Mouse (Mus musculus) ES-Bruce4 (cell line): ENCODE measurements at regions not wholly inside any gene's neighbourhood (a gene's known extent, or its start where the extent isn't known, plus 50 kb on each side); places are given as distances from the start of the nearest gene placed in this dataset.
A peak's percentile ranks its signal among the peaks of the same experiment; 100 is the strongest.

Experiments used
- H3K27ac ChIP-seq: 2 replicates; pipeline ENCODE4 v1.5.1; 2012; ENCODE audit warnings: low read length, inconsistent platforms; ENCODE audit not compliant: insufficient read depth
- H3K27me3 ChIP-seq: 2 replicates; pipeline ENCODE4 v1.6.1; 2012; ENCODE audit warnings: mild to moderate bottlenecking, low read length, inconsistent platforms; ENCODE audit not compliant: control insufficient read depth, poor library complexity, insufficient read depth, severe bottlenecking
- H3K36me3 ChIP-seq: 2 replicates; pipeline ENCODE4 v1.6.1; 2012; ENCODE audit warnings: inconsistent platforms, mild to moderate bottlenecking, low read length, moderate library complexity; ENCODE audit not compliant: control insufficient read depth, poor library complexity, insufficient read depth, severe bottlenecking
- H3K4me1 ChIP-seq: one replicate; pipeline ENCODE4 v1.8.1; 2011; ENCODE audit warnings: low read length; ENCODE audit not compliant: control insufficient read depth, insufficient read depth
- H3K4me3 ChIP-seq: 2 replicates; pipeline ENCODE4 v1.5.1; 2011; ENCODE audit warnings: low read depth, mild to moderate bottlenecking, low read length
- H3K9ac ChIP-seq: 2 replicates; pipeline ENCODE4 v1.6.1; 2012; ENCODE audit warnings: low read depth, mild to moderate bottlenecking, inconsistent platforms; ENCODE audit not compliant: poor library complexity, severe bottlenecking
- H3K9me3 ChIP-seq: replicated peaks from 2 replicates; pipeline ENCODE4 v1.6.1; 2012; ENCODE audit warnings: mild to moderate bottlenecking, low read length, inconsistent platforms; ENCODE audit not compliant: control insufficient read depth, poor library complexity, insufficient read depth, severe bottlenecking
- CTCF ChIP-seq: IDR thresholded peaks from one replicate; pipeline ENCODE4 v1.8.1; 2011; ENCODE audit warnings: low read depth, low read length
- EP300 ChIP-seq: IDR thresholded peaks from 2 replicates; pipeline ENCODE4 v1.6.1; 2011; ENCODE audit warnings: low read depth, low read length; ENCODE audit not compliant: insufficient read depth
- POLR2A ChIP-seq: IDR thresholded peaks from one replicate; pipeline ENCODE4 v1.8.1; 2011; ENCODE audit warnings: low read length; ENCODE audit not compliant: insufficient read depth

DNA sequence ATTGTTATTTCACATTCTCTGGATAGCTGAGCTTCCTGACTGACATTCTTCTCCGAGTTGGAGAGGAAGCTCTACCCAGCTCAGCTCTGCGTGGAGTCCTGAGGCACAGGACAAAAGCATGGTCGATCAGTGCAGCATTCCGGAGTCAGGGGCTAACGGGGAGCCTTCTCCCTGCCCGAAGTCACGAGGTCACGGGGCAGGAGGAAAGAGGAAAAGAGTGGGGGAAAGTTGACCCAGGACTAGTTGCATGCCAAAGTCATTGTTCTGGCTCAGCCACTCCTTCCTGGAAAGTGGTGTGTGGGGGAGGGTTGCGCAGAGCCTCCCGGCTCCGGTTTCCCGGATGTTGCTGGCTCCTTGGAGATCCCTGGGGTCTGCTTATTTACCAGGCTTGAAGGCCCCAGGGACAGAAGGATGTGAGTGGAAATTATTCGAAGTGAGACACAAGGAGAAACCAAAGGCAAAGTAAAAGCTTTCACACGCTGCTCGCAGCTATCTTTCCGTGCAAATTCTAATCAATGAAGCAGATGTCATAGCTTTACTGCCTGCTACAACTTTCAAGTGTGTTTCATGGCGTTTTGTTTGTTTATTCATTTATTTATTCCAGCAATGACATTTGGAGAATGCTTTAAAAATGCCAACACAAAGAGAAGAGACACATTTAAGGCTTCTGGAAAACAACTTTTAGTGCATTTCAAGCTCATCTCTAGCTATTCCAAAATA, 221.8 kb downstream of the Fam43a start:
- Histone ChIP-seq H3K4me3 (0 out of 2 replicates have a peak overlapping the region, but pooled peaks have one; percentile 7), H3K9me3 (peaks cover 8% of the 10 kb centered on the region), H3K36me3 (no peaks in the 10 kb centered on the region), H3K4me1 (peaks cover 7% of the 10 kb centered on the region), H3K27ac (peak overlapping the region; percentile 74), H3K9ac (no peak overlapping the region), H3K27me3 (no peaks in the 10 kb centered on the region)
- peak; percentile 98 for TF ChIP-seq EP300
- no peak for TF ChIP-seq CTCF
- TF ChIP-seq POLR2A = no peak

DNA sequence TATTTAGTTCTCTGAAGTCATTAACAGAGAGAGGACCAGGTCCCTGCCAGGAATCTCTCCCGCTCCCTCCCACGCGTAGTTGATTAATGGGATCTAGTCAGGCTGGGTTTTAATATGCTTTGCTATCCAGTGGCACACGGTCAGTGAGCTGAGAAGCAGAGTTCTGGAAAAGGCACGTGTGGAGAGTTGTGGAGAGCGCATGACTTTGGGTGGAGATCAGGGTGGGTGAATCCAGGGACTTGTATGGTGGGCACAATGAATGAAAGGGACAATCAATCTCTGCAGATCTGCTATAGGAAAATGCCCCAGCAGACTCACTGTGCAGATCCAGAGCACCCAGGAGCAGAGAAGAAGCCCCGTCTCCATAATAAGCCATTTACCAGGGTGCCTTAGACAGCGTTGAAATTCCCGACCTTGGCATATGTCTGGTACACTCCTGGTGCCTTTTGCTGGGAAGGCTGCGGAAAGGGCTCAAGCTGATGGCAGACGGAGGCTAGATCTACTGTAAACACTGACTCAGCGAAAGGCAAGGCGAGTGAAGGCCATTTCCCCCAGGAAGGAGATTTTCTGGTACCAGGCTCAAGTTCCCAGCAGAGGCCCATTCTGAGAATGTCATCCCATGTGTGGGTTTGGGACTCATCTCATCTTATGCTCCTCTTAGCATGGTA, 222.5 kb downstream of the Fam43a start:
- Histone ChIP-seq H3K36me3 (no peaks in the 10 kb centered on the region), H3K4me1 (peaks cover 7% of the 10 kb centered on the region), H3K4me3 (no peak overlapping the region), H3K27ac (peak overlapping the region; percentile 8; the same call in 1 of the 2 replicates), H3K9ac (no peak overlapping the region), H3K27me3 (no peaks in the 10 kb centered on the region), H3K9me3 (peaks cover 8% of the 10 kb centered on the region)
- TF ChIP-seq CTCF (no peak), POLR2A (no peak), EP300 (0 out of 2 replicates have a peak, but pooled peaks have one; percentile 5)

DNA sequence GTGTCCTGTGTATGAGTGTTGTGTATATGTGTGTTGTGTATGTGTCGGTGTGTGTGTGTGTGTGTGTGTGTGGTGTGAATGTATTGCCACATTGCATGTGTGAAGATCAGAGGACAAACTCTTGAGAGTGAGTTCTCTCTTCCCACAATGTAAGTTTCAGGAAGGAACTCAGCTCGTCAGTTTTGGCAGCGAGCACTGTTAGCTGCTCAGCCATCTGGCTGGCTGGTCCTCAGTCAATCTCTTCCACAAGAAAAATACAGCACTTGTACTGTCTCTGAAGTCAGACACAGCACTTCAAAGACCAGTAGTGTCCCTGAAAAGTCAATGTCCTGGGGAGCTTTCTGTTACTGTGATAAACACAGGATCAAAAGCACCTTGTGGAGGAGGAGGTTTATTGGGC, 226.6 kb downstream of the Fam43a start:
- Histone ChIP-seq H3K4me3 (no peak overlapping the region), H3K9ac (no peak overlapping the region), H3K4me1 (peaks cover 5% of the 10 kb centered on the region), H3K27me3 (no peaks in the 10 kb centered on the region), H3K9me3 (no peaks in the 10 kb centered on the region), H3K27ac (no peak overlapping the region), H3K36me3 (no peaks in the 10 kb centered on the region)
- TF ChIP-seq EP300 = no peak
- TF ChIP-seq POLR2A = no peak
- TF ChIP-seq CTCF = no peak

DNA sequence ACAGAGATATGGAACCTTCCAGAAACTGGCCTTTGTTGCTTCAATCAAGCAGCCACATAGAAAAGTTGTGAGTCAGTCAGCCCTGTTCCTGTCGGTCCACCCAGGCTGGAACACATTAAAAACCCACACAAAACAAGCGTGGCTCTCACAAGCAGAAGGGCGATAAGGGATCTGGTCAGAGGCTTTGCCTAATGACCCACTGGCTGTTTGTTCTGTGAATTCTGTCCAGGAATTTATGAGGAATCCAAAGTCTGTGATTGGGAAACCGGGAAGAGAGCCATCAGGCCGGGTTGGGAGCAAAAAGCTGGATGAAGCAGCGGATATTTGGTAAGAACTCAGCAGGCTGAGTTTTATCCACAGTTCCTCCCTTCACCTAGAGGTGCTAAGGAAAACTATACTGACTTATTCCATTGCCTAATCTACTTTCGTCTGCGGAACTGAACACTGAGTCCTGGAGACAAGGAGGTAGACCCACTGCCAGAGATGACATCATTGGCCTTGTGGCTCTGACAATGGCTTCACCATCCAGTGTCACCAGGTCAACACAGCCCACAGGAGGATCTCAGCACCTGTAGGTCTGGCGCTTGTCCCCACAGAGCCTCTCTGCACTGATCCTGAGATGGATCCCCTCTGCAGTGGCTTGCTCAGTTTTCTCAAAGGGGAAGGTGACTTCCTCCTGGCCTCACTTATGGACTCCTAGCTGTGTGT, 228.5 kb downstream of the Fam43a start:
- Histone ChIP-seq H3K4me1 (no peaks in the 10 kb centered on the region), H3K36me3 (no peaks in the 10 kb centered on the region), H3K9me3 (no peaks in the 10 kb centered on the region), H3K9ac (no peak overlapping the region), H3K27me3 (no peaks in the 10 kb centered on the region), H3K4me3 (no peak overlapping the region), H3K27ac (no peak overlapping the region)
- TF ChIP-seq CTCF (no peak), EP300 (no peak), POLR2A (no peak)

DNA sequence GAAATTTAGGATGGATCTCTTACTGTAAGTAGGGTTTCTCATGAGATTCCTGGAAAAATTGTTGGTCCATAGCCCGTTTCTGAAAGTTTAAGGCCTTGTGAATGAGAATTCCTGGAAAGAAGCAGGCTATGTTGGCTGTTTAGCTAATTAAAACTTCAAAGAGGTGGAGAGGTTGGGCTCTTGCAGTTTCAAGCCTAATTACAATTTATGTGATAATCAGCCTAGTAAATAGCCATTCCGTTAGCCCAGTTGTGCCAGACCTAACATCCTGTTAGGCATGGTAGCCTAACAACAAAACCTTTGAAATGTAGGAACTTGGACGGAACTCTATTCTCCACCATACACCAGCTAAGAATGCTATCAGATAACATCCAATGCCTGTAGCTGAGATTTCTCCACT, 235.0 kb downstream of the Fam43a start:
- no peak overlapping the region for H3K4me3 ChIP-seq
- H3K36me3 ChIP-seq = no peaks in the 10 kb centered on the region
- peaks cover 3% of the 10 kb centered on the region for H3K4me1 ChIP-seq
- no peak overlapping the region for H3K27ac ChIP-seq
- H3K27me3 ChIP-seq = no peaks in the 10 kb centered on the region
- H3K9me3 ChIP-seq = no peaks in the 10 kb centered on the region
- no peak for TF ChIP-seq POLR2A
- TF ChIP-seq EP300 = no peak
- no peak for TF ChIP-seq CTCF
- no peak overlapping the region for H3K9ac ChIP-seq

DNA sequence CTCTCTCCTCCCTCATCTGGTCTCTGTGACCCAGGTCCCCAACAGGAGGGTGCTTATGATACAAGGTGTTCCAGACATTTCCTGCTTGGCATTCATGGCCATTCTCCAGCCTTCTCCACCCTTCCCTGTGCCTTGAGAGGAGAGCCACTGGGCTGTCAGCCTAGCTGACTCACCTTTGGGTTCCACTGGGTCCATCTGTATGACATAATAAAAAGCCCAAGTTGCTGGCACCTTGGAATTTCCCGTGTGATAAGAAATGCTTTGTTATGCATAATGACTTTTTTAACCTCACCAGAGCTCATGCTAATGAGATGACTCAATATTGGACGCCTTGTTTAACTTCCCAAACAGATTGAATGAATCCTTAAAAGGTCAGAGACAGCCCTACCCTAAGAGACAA, 236.2 kb downstream of the Fam43a start:
- Histone ChIP-seq H3K27ac (no peak overlapping the region), H3K9me3 (peaks cover 5% of the 10 kb centered on the region; the same call in 1 of the 2 replicates), H3K36me3 (no peaks in the 10 kb centered on the region), H3K4me1 (peaks cover 3% of the 10 kb centered on the region), H3K9ac (no peak overlapping the region), H3K27me3 (no peaks in the 10 kb centered on the region), H3K4me3 (no peak overlapping the region)
- TF ChIP-seq EP300 (no peak), POLR2A (no peak), CTCF (no peak)
